Mouse (Mus musculus) ES-E14 (cell line): ENCODE measurements at regions not wholly inside any gene's neighbourhood (a gene's known extent, or its start where the extent isn't known, plus 50 kb on each side); places are given as distances from the start of the nearest gene placed in this dataset.

ENCODE experiments used
- DNase-seq: peaks from one replicate; pipeline ENCODE4 v3.0.0-alpha.2; 2013; ENCODE audit warnings: low read depth, low spot score
- H3K27ac ChIP-seq: 2 replicates; pipeline ENCODE4 v1.5.1; 2012; ENCODE audit warnings: low read depth, mild to moderate bottlenecking, low read length, moderate library complexity, mixed read lengths; ENCODE audit not compliant: poor library complexity, insufficient read depth, severe bottlenecking
- H3K36me3 ChIP-seq: 2 replicates; pipeline ENCODE4 v1.6.1; 2012; ENCODE audit warnings: mild to moderate bottlenecking, low read length, moderate library complexity, mixed read lengths; ENCODE audit not compliant: control insufficient read depth, poor library complexity, insufficient read depth, severe bottlenecking
- H3K4me1 ChIP-seq, 2 experiments: fragments of 150-350 bp in 1 of 2; sonication (generic) in 1 of 2; 2 replicates each; pipeline ENCODE4 v1.6.1; 2012; ENCODE audit warnings: low read length in 2 of 2, mild to moderate bottlenecking in 1 of 2, mixed read lengths in 1 of 2; ENCODE audit not compliant: control insufficient read depth in 2 of 2, insufficient read depth in 2 of 2, poor library complexity in 1 of 2
- H3K4me3 ChIP-seq, 2 experiments: fragments of 150-350 bp in 1 of 2; sonication (generic) in 1 of 2; 2 replicates each; pipeline ENCODE4 v1.5.1; 2012; ENCODE audit warnings: low read length in 2 of 2, low read depth in 1 of 2, mild to moderate bottlenecking in 1 of 2, mixed read lengths in 1 of 2; ENCODE audit not compliant: insufficient read depth in 1 of 2, poor library complexity in 1 of 2, severe bottlenecking in 1 of 2
- H3K9ac ChIP-seq: 2 replicates; pipeline ENCODE4 v1.6.1; 2012; ENCODE audit warnings: low read depth, mild to moderate bottlenecking, low read length, mixed read lengths; ENCODE audit not compliant: poor library complexity, insufficient read depth, severe bottlenecking
- H3K9me3 ChIP-seq: fragments of 150-350 bp; sonication (generic); 2 replicates; pipeline ENCODE4 v1.6.1; 2012; ENCODE audit warnings: low read depth, mild to moderate bottlenecking, low read length; ENCODE audit not compliant: control insufficient read depth, insufficient read depth
- CHD2 ChIP-seq: IDR thresholded peaks from 2 replicates; pipeline ENCODE4 v1.6.1; 2014; ENCODE audit warnings: mild to moderate bottlenecking, low read depth, low read length, inconsistent platforms
- HCFC1 ChIP-seq: IDR thresholded peaks from 2 replicates; pipeline ENCODE4 v1.6.1; 2012; ENCODE audit warnings: low read length, inconsistent platforms, borderline replicate concordance; ENCODE audit not compliant: insufficient read depth
- MAFK ChIP-seq: IDR thresholded peaks from 2 replicates; pipeline ENCODE4 v1.6.1; 2014; ENCODE audit warnings: mild to moderate bottlenecking, low read depth, low read length, inconsistent platforms; ENCODE audit not compliant: insufficient read depth
- ZC3H11A ChIP-seq: IDR thresholded peaks from 2 replicates; pipeline ENCODE4 v1.6.1; 2012; ENCODE audit warnings: low read depth, mild to moderate bottlenecking, inconsistent platforms, low read length, borderline replicate concordance
- ZNF384 ChIP-seq: IDR thresholded peaks from 2 replicates; pipeline ENCODE4 v1.6.1; 2012; ENCODE audit warnings: low read depth, low read length, inconsistent platforms
- in situ Hi-C, 2 experiments: fragments of 600-800 bp; cut with MboI; formaldehyde crosslinking; loops; one replicate each; pipeline ENCODE4 v1.15.1; 2025; ENCODE audit warnings: low sequenced_read_pairs in 2 of 2, inconsistent platforms in 1 of 2; ENCODE audit not compliant: unreplicated experiment in 2 of 2

DNA sequence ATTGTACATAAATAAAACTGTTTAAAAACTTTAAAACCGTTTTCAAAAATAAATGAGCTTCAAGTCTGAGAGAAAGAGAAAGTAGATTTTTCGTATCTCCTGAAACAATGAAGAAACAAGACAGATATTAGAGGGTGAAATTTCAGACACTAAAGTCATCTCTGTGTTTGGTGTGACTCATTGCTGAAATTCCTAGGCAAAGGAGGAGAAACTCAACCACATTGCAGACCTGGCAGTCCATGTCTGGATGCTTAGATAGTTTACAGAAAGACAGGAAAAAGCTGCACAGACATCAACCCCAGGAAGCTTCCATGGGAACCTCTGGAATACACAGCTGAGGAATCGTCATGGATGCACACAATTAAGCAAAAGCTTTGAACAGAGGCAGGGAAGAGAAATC is 106.9 kb upstream of the Grik2 start:
- H3K9me3 ChIP-seq: no peaks in the 10 kb centered on the region
- TF ChIP-seq ZNF384: no peak
- TF ChIP-seq MAFK: no peak
- TF ChIP-seq CHD2: no peak
- no peak for TF ChIP-seq ZC3H11A
- TF ChIP-seq HCFC1: no peak
- no peak overlapping the region for H3K9ac ChIP-seq
- no peak overlapping the region for H3K27ac ChIP-seq
- H3K4me3 ChIP-seq: no peak overlapping the region
- in situ Hi-C loops: no loop called here
- H3K4me1 ChIP-seq: no peaks in the 10 kb centered on the region
- H3K36me3 ChIP-seq: no peaks in the 10 kb centered on the region
- no peak for DNase-seq

DNA sequence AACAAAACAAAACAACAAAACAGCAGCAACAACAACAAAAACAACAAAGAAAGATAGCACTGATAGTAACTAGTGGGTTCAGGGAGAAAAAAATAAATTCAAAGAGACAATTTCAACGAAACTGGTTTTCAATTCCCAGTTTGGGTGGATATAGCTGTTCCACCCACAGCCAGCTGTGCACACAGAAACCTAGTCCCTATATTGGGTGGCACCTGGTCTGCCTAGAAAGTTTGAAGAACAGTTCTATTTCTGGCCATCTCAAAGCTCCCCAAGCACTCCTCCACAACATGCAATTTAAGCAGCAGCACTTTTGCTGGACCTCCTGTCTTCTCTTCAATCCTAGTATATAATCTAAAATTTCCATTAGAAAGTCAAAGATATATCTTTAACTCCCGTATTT is 95.5 kb upstream of the Grik2 start:
- DNase-seq: no peak
- Histone ChIP-seq H3K9me3 (no peaks in the 10 kb centered on the region), H3K36me3 (no peaks in the 10 kb centered on the region), H3K4me3 (no peak overlapping the region), H3K9ac (no peak overlapping the region), H3K4me1 (no peaks in the 10 kb centered on the region), H3K27ac (no peak overlapping the region)
- TF ChIP-seq ZC3H11A (no peak), MAFK (no peak)
- in situ Hi-C loops: no loop called here

DNA sequence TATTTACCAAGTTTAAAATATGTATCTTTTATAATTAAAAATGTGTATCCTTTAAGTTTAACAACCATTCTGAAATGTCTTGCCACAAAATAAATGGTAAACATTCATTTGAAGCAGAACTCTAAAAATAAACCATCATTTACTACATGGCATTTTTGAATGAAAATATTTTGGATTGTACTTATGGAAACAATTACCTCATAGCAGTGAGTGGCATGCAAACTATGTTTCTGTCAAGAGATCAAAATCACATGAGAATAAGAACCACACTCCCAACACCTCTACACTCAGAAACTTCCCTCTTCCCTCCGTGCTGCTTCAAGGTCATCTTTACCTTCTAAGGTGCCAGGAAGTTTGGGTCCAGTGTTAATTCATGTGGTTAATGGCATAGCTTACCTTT is 94.9 kb upstream of the Grik2 start:
- Histone ChIP-seq H3K9ac (no peak overlapping the region), H3K4me3 (no peak overlapping the region), H3K9me3 (no peaks in the 10 kb centered on the region), H3K27ac (no peak overlapping the region), H3K36me3 (no peaks in the 10 kb centered on the region), H3K4me1 (no peaks in the 10 kb centered on the region)
- no peak for DNase-seq
- in situ Hi-C loops: no loop called here
- no peak for TF ChIP-seq MAFK
- TF ChIP-seq CHD2: no peak
- no peak for TF ChIP-seq ZNF384
- TF ChIP-seq ZC3H11A: no peak
- TF ChIP-seq HCFC1: no peak

DNA sequence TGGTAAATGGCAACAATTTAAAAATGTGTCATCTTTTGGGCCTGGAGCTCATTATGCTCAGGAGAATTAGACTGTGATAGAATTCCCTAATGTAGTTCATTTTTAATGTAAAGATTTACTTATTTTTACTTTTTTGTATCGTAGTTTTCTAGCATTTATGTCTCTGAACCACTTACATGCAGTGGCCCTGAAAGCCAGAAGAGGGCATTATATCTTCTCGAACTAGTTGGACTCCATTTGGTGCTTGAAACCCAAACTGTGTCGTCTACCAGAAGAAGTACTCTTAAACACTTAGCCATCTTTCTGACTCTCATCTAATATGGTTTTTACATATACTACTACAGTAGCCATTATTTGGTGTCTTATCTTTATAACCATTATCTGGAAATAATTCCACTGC is 75.2 kb upstream of the Grik2 start:
- no peaks in the 10 kb centered on the region for H3K36me3 ChIP-seq
- H3K9me3 ChIP-seq: no peaks in the 10 kb centered on the region
- no peak overlapping the region for H3K27ac ChIP-seq
- TF ChIP-seq HCFC1 (no peak), ZC3H11A (no peak), MAFK (no peak), ZNF384 (no peak), CHD2 (no peak)
- in situ Hi-C loops: no loop called here
- H3K9ac ChIP-seq: no peak overlapping the region
- H3K4me3 ChIP-seq: no peak overlapping the region
- no peaks in the 10 kb centered on the region for H3K4me1 ChIP-seq
- DNase-seq: no peak

DNA sequence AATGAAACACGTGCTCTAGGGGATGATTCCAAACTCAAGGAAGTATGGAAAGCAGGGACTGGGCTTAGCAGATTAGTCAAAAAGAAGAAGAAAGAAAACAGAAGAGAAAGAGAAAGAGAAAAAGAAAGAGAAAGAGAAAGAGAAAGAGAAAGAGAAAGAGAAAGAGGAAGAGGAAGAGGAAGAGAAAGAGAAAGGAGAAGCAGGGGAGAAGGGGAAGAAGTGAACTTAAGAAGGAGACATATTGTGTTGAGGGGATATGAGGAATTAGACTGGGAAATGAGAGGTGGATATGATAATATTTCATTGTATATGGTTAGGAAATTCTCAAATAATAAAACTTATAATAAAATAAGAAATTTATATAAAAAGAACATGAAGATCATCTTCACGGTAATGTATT is 59.1 kb upstream of the Grik2 start:
- Histone ChIP-seq H3K9ac (no peak overlapping the region), H3K36me3 (no peaks in the 10 kb centered on the region), H3K4me1 (no peaks in the 10 kb centered on the region), H3K27ac (no peak overlapping the region), H3K4me3 (no peak overlapping the region), H3K9me3 (no peaks in the 10 kb centered on the region)
- in situ Hi-C loops: no loop called here
- DNase-seq: no peak
- TF ChIP-seq MAFK (no peak), ZNF384 (no peak), ZC3H11A (no peak), CHD2 (no peak), HCFC1 (no peak)
